Mouse (Mus musculus): ENCODE data around the gene Zfhx3. TPM values are rescaled to one million over a fixed set of nuclear protein-coding genes. Genes with fewer than 3 reads are reported as not detected.

Zfhx3 gene
- polyA plus RNA-seq, 2 experiments: 14.4 to 26.1 TPM

GRCm38 (mm10) chr8:108764403-108765194 lies 822.2 kb downstream of the Zfhx3 start:
- H3K27ac ChIP-seq (replicated peaks; ENCODE audit: low read depth, low read length): 0 out of 2 replicates have a peak overlapping the region, but pooled peaks have one; percentile 4
- no peak for DNase-seq (ENCODE audit: low spot score)

GRCm38 (mm10) chr8:108766102-108766501 lies 823.7 kb downstream of the Zfhx3 start:
- Histone ChIP-seq H3K4me1 (ENCODE audit: control insufficient read depth, insufficient read depth, low read length) (peaks cover 30% of the 10 kb centered on the region), H3K27me3 (ENCODE audit: control insufficient read depth, insufficient read depth, low read length) (no peaks in the 10 kb centered on the region), H3K4me2 (replicated peaks; ENCODE audit: low read depth, low read length, severe bottlenecking) (no peak overlapping the region), H3K36me3 (ENCODE audit: control insufficient read depth, insufficient read depth, low read length) (no peaks in the 10 kb centered on the region), H3K4me3 (replicated peaks; ENCODE audit: low read length) (no peak overlapping the region), H3K9me3 (ENCODE audit: control insufficient read depth, low read length) (no peaks in the 10 kb centered on the region), H3K27ac (replicated peaks; ENCODE audit: low read depth, low read length) (no peak overlapping the region), H3K9ac (ENCODE audit: low read depth, low read length, severe bottlenecking) (no peak overlapping the region)
- TF ChIP-seq POLR2A (IDR thresholded peaks at IDR 0.05; ENCODE audit: borderline replicate concordance, extremely low read depth, insufficient read depth, insufficient read length): no peak
- ATAC-seq (ENCODE audit: low FRiP score, low read depth) (no peak), DNase-seq (ENCODE audit: low spot score) (no peak)
- 70% methylated on average over 6 of the region's 6 CpGs for WGBS

More at GRCm38 (mm10) chr8:108764403-108765194, 822.2 kb downstream of the Zfhx3 start:
- Histone ChIP-seq H3K4me2 (replicated peaks; ENCODE audit: low read depth, low read length, severe bottlenecking) (no peak overlapping the region), H3K36me3 (ENCODE audit: control insufficient read depth, insufficient read depth, low read length) (no peaks in the 10 kb centered on the region), H3K27me3 (ENCODE audit: control insufficient read depth, insufficient read depth, low read length) (no peaks in the 10 kb centered on the region), H3K9ac (ENCODE audit: low read depth, low read length, severe bottlenecking) (no peak overlapping the region), H3K4me1 (ENCODE audit: control insufficient read depth, insufficient read depth, low read length) (peaks cover 43% of the 10 kb centered on the region), H3K4me3 (replicated peaks; ENCODE audit: low read length) (no peak overlapping the region), H3K9me3 (ENCODE audit: control insufficient read depth, low read length) (no peaks in the 10 kb centered on the region)
- no peak for TF ChIP-seq POLR2A (IDR thresholded peaks at IDR 0.05; ENCODE audit: borderline replicate concordance, extremely low read depth, insufficient read depth, insufficient read length)
- ATAC-seq (ENCODE audit: low FRiP score, low read depth): no peak
- 38% methylated on average over 19 of the region's 19 CpGs for WGBS

- Histone ChIP-seq H3K4me1 (ENCODE audit: control insufficient read depth, insufficient read depth, low read length) (peaks cover 26% of the 10 kb centered on the region), H3K9ac (ENCODE audit: low read depth, low read length, severe bottlenecking) (no peak overlapping the region), H3K27me3 (ENCODE audit: control insufficient read depth, insufficient read depth, low read length) (no peaks in the 10 kb centered on the region), H3K36me3 (ENCODE audit: control insufficient read depth, insufficient read depth, low read length) (no peaks in the 10 kb centered on the region), H3K9me3 (ENCODE audit: control insufficient read depth, low read length) (no peaks in the 10 kb centered on the region), H3K4me2 (replicated peaks; ENCODE audit: low read depth, low read length, severe bottlenecking) (no peak overlapping the region), H3K27ac (replicated peaks; ENCODE audit: low read depth, low read length) (no peak overlapping the region), H3K4me3 (replicated peaks; ENCODE audit: low read length) (no peak overlapping the region)
- ATAC-seq (ENCODE audit: low FRiP score, low read depth) (no peak), DNase-seq (ENCODE audit: low spot score) (no peak)
- 49% methylated on average over 7 of the region's 7 CpGs for WGBS
- no peak for TF ChIP-seq POLR2A (IDR thresholded peaks at IDR 0.05; ENCODE audit: borderline replicate concordance, extremely low read depth, insufficient read depth, insufficient read length)
Measured at GRCm38 (mm10) chr8:108768051-108768450, 825.6 kb downstream of the Zfhx3 start.

- H3K4me1 ChIP-seq (ENCODE audit: control insufficient read depth, insufficient read depth, low read length): peaks cover 18% of the 10 kb centered on the region
- ATAC-seq (ENCODE audit: low FRiP score, low read depth): no peak
Measured at GRCm38 (mm10) chr8:108770334-108770733, 827.9 kb downstream of the Zfhx3 start.

GRCm38 (mm10) chr8:108773436-108773835 lies 831.0 kb downstream of the Zfhx3 start:
- no peaks in the 10 kb centered on the region for H3K27me3 ChIP-seq (ENCODE audit: control insufficient read depth, insufficient read depth, low read length)
- no peaks in the 10 kb centered on the region for H3K36me3 ChIP-seq (ENCODE audit: control insufficient read depth, insufficient read depth, low read length)
- no peak for DNase-seq (ENCODE audit: low spot score)
- H3K4me1 ChIP-seq (ENCODE audit: control insufficient read depth, insufficient read depth, low read length): peaks cover 27% of the 10 kb centered on the region
- no peaks in the 10 kb centered on the region for H3K9me3 ChIP-seq (ENCODE audit: control insufficient read depth, low read length)
- TF ChIP-seq POLR2A (IDR thresholded peaks at IDR 0.05; ENCODE audit: borderline replicate concordance, extremely low read depth, insufficient read depth, insufficient read length): no peak
- no peak overlapping the region for H3K27ac ChIP-seq (replicated peaks; ENCODE audit: low read depth, low read length)
- WGBS: 85% methylated on average over 6 of the region's 6 CpGs
- no peak overlapping the region for H3K4me3 ChIP-seq (replicated peaks; ENCODE audit: low read length)
- no peak overlapping the region for H3K9ac ChIP-seq (ENCODE audit: low read depth, low read length, severe bottlenecking)
- H3K4me2 ChIP-seq (replicated peaks; ENCODE audit: low read depth, low read length, severe bottlenecking): no peak overlapping the region
- ATAC-seq (ENCODE audit: low FRiP score, low read depth): no peak

More at GRCm38 (mm10) chr8:108770334-108770733, 827.9 kb downstream of the Zfhx3 start:
- Histone ChIP-seq H3K27ac (replicated peaks; ENCODE audit: low read depth, low read length) (no peak overlapping the region), H3K27me3 (ENCODE audit: control insufficient read depth, insufficient read depth, low read length) (no peaks in the 10 kb centered on the region), H3K4me3 (replicated peaks; ENCODE audit: low read length) (no peak overlapping the region), H3K9ac (ENCODE audit: low read depth, low read length, severe bottlenecking) (no peak overlapping the region), H3K4me2 (replicated peaks; ENCODE audit: low read depth, low read length, severe bottlenecking) (no peak overlapping the region), H3K36me3 (ENCODE audit: control insufficient read depth, insufficient read depth, low read length) (no peaks in the 10 kb centered on the region), H3K9me3 (ENCODE audit: control insufficient read depth, low read length) (no peaks in the 10 kb centered on the region)
- no peak for DNase-seq (ENCODE audit: low spot score)
- 89% methylated on average over 4 of the region's 4 CpGs for WGBS
- TF ChIP-seq POLR2A (IDR thresholded peaks at IDR 0.05; ENCODE audit: borderline replicate concordance, extremely low read depth, insufficient read depth, insufficient read length): no peak
